Mouse (Mus musculus): ENCODE measurements around the gene Pdia4.
"Not testable (repeated sequence)": the region's sequence is repeated elsewhere in the genome, so short reads cannot be mapped to it uniquely, and the experiment has no call there.

Pdia4 gene

DNA sequence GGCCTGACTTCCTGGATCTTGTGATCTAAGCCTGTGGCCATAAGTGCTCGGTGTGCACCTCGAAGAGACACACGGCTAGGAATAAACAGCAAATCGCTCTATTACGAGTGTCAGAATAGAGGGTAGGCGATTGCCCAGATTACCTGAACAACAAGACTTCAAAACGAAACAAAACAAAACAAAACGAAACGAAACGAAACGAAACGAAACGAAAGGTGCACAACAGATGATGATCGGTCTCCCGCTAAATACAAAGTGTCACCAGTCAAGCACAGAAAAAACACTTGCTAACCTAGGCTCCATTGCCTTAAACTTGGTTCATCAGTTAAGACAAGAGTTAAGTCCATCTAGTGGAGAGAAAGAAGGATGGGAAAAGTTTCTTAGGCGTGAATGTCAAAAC lies 53.8 kb downstream of the Pdia4 start:
- DNase-seq (ENCODE audit: low spot score): not testable (repeated sequence)

DNA sequence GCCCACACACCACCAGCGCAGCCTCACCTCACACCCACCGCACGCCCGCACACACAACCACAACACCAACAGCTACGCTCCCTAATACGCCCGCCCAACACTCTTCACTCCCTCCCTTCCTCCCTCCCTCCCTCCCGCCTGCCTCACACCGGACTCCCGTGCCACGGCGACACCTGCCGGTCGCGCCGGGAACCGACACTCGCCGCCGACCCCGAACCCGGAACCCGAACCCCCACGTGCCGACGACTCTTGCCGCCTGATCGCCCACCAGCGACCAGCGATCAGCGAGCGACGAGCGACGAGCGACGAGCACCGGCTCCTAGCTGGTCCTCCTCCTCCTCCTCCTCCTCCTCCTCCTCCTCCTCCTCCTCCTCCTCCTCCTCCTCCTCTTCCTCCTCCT lies 55.4 kb downstream of the Pdia4 start:
- DNase-seq (ENCODE audit: low spot score): not testable (repeated sequence)

DNA sequence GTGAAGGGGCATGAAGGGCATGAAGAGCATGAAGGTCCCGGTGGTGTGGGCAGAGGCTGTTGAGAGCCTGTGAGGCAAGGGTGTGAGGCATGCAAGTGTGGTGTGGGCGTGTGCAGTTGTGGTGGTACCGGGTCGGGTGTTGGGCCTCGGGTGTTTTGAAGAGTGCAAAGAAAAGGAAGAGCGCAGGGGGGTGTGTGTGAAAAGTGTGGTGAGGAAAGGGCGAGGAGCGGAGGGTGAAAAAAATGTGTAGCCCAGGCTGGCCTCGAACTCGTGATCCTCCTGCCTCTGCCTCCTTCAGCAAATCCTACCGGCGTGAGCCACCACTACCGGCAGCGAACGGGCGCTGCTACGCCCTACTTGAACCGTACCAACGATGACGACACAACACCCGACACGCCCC lies 55.8 kb downstream of the Pdia4 start:
- DNase-seq (ENCODE audit: low spot score): not testable (repeated sequence)

DNA sequence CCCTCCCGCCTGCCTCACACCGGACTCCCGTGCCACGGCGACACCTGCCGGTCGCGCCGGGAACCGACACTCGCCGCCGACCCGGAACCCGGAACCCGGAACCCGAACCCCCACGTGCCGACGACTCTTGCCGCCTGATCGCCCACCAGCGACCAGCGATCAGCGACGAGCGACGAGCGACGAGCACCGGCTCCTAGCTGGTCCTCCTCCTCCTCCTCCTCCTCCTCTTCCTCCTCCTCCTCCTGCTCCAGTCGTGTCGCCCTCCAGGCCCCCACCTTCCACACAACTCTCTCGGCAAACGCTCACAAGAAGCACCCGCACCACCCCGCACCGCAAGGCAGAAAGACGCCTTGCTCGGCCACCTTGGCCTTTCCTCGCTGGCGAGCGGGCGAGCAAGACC lies 60.1 kb downstream of the Pdia4 start:
- DNase-seq (ENCODE audit: low spot score): not testable (repeated sequence)

DNA sequence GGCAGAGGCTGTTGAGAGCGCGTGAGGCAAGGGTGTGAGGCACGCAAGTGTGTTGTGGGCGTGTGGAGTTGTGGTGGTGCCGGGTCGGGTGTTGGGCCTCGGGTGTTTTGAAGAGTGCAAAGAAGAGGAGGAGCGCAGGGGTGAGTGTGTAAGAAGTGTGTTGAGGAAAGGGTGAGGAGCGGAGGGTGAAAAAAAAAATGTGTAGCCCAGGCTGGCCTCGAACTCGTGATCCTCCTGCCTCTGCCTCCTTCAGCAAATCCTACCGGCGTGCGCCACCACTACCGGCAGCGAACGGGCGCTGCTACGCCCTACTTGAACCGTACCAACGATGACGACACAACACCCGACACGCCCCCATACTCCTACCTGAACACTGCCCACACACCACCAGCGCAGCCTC lies 64.9 kb downstream of the Pdia4 start:
- DNase-seq (ENCODE audit: low spot score): peak; percentile 82

DNA sequence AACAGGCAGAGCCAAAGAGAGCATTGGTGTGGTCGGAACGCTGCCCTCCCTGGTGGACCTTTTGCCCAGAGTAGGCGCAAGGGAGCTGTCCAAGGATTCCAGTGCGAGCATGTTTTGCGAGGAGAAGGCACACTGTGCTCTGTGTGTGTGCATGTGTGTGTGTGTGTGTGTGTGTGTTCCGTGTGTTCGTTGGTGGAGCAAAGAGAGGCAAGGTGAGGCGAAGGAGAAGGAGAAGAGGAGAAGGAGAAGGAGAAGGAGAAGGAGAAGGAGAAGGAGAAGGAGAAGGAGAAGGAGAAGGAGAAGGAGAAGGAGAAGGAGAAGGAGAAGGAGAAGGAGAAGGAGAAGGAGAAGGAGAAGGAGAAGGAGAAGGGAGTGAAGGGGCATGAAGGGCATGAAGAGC lies 65.3 kb downstream of the Pdia4 start:
- DNase-seq (ENCODE audit: low spot score): not testable (repeated sequence)

All from ovary, postnatal 10 days (tissue).